Comparison of ENCODE assay signal across 9 mouse cellular contexts in the genomic region with DNA sequence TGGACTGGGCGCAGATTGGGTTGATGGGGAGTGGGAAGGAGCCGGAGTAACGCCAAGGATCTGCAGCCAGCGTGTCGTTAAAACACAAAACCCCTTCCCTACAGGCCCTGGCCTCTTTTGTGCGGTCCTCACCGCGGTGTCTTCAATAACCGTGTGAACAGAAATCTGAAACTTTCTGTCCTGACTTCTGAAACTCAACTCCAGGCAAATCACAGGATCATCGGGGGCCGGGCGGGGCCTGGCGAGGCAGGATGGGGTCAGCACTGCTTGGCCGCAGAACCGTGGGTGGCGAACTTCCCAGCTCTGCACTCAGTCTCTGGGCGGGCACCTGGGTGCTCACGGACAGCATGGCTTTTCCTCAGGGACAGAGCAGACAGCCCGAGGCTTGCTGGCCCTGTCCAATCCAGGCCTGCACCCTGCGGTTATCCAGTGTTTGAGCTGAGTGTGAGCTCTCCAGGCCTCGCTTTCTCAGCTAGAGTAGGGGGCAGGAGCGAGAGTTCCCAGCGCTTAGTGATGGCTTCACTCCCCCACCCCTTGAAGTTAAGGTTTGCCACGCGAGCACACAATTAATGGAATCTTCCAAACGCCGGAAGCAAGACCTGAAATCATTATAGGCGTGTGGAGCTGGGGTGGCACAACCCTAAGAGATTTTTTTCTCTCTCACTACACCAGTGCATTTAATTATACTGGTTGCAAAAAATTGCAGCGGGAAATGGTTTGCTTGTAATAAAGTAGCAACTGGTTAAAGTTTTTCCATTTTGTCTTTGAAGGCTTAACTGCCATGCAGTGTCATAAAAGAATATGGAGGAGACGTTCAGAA. TPM values are rescaled to one million over a fixed set of nuclear protein-coding genes. Genes with fewer than 3 reads are reported as not detected.
DNase-seq lines count a peak whose midpoint lies in the region; ATAC-seq and TF ChIP-seq lines count a peak whose summit lies in the region.
"Had no signal": no experiment of that assay in that cellular context is flagged by ENCODE, and none has a peak within 500 bp of the region (broad histone marks: within the 10 kb centered on the region; RNA-seq: fewer than 3 reads in every experiment).

No protein-coding gene starts in this region.

- H3K9me3 ChIP-seq in E14TG2a.4 (ENCODE audit: low read length): no peaks in the 10 kb centered on the region
- H3K9me3 ChIP-seq in embryonic facial prominence, embryonic 11.5 days (replicated peaks; ENCODE audit: control insufficient read depth, low read length): no peaks in the 10 kb centered on the region
- H3K9me3 ChIP-seq in hindbrain, embryonic 10.5 days: no peaks in the 10 kb centered on the region
- H3K9me3 ChIP-seq in limb, embryonic 13.5 days: no peaks in the 10 kb centered on the region
- no peaks in the 10 kb centered on the region for H3K9me3 ChIP-seq in neural tube, embryonic 11.5 days (ENCODE audit: control insufficient read depth, low read length)

- peak overlapping the region; percentile 85 for H3K4me3 ChIP-seq in E14TG2a.4 (replicated peaks; ENCODE audit: low read length)
- H3K4me3 ChIP-seq in embryonic facial prominence, embryonic 11.5 days (ENCODE audit: low read depth, low read length): peak overlapping the region; percentile 60
- peak overlapping the region; percentile 70 for H3K4me3 ChIP-seq in hindbrain, embryonic 10.5 days
- H3K4me3 ChIP-seq in limb, embryonic 13.5 days: peak overlapping the region; percentile 56
- H3K4me3 ChIP-seq in neural tube, embryonic 11.5 days (ENCODE audit: low read depth, low read length): peak overlapping the region; percentile 54
- H3K4me3 ChIP-seq: erythroblast, embryonic 14.5 days had no signal

- no peak for TF ChIP-seq CTCF in E14TG2a.4 (conservative IDR thresholded peaks at IDR 0.05; ENCODE audit: low read length)

- DNase-seq in adrenal gland, postnatal 10 days: peak; percentile 17
- DNase-seq in adrenal gland, postnatal 4 days (ENCODE audit: low spot score in 2 of 2): no peak
- peak; percentile 45 for DNase-seq in embryonic facial prominence, embryonic 11.5 days (ENCODE audit: low spot score)
- peak; percentile 67 for DNase-seq in hindbrain, embryonic 10.5 days (ENCODE audit: low spot score)
- peak; percentile 59 for DNase-seq in neural tube, embryonic 11.5 days (ENCODE audit: low spot score)
- DNase-seq in left cerebral cortex, postnatal 36 days (ENCODE audit: low spot score in 2 of 2): no peak

- H3K27me3 ChIP-seq in E14TG2a.4 (ENCODE audit: insufficient read depth, low read length): peaks cover 62% of the 10 kb centered on the region
- H3K27me3 ChIP-seq in embryonic facial prominence, embryonic 11.5 days (ENCODE audit: control insufficient read depth, insufficient read depth, low read length): peaks cover 8% of the 10 kb centered on the region; the same call in 1 of the 2 replicates
- H3K27me3 ChIP-seq in hindbrain, embryonic 10.5 days (ENCODE audit: insufficient read depth, poor library complexity, severe bottlenecking): peaks cover 61% of the 10 kb centered on the region
- H3K27me3 ChIP-seq in limb, embryonic 13.5 days: peaks cover 67% of the 10 kb centered on the region
- 0 out of 2 replicates have a peak, but pooled peaks cover 4% of the 10 kb centered on the region for H3K27me3 ChIP-seq in neural tube, embryonic 11.5 days (ENCODE audit: control insufficient read depth, insufficient read depth, low read length)

- 1% methylated on average over 30 of the region's 30 CpGs for WGBS in embryonic facial prominence, embryonic 11.5 days
- WGBS in hindbrain, embryonic 10.5 days: 2% methylated on average over 30 of the region's 30 CpGs
- WGBS in limb, embryonic 13.5 days: 3% methylated on average over 30 of the region's 30 CpGs
- WGBS in neural tube, embryonic 11.5 days: under 1% methylated on average over 30 of the region's 30 CpGs

- H3K4me2 ChIP-seq in embryonic facial prominence, embryonic 11.5 days (ENCODE audit: low read depth, low read length): peak overlapping the region; percentile 90
- peak overlapping the region; percentile 89 for H3K4me2 ChIP-seq in limb, embryonic 13.5 days (replicated peaks)
- H3K4me2 ChIP-seq in neural tube, embryonic 11.5 days (ENCODE audit: low read depth): peak overlapping the region; percentile 72

- peaks cover 30% of the 10 kb centered on the region for H3K4me1 ChIP-seq in E14TG2a.4 (replicated peaks; ENCODE audit: low read depth, low read length)
- peaks cover 6% of the 10 kb centered on the region; the same call in 1 of the 2 replicates for H3K4me1 ChIP-seq in embryonic facial prominence, embryonic 11.5 days (ENCODE audit: control insufficient read depth, insufficient read depth, low read length)
- peaks cover 32% of the 10 kb centered on the region for H3K4me1 ChIP-seq in hindbrain, embryonic 10.5 days (replicated peaks)
- H3K4me1 ChIP-seq in limb, embryonic 13.5 days: peaks cover 31% of the 10 kb centered on the region
- H3K4me1 ChIP-seq in neural tube, embryonic 11.5 days (ENCODE audit: control insufficient read depth, insufficient read depth, low read length): peaks cover 11% of the 10 kb centered on the region; the same call in 1 of the 2 replicates

- H3K27ac ChIP-seq in embryonic facial prominence, embryonic 11.5 days (replicated peaks; ENCODE audit: low read depth, low read length): 0 out of 2 replicates have a peak overlapping the region, but pooled peaks have one; percentile 22
- H3K27ac ChIP-seq in hindbrain, embryonic 10.5 days: peak overlapping the region; percentile 84
- no peak overlapping the region for H3K27ac ChIP-seq in limb, embryonic 13.5 days
- H3K27ac ChIP-seq in neural tube, embryonic 11.5 days (ENCODE audit: low read depth, low read length): peak overlapping the region; percentile 34; the same call in 1 of the 2 replicates

- H3K9ac ChIP-seq in embryonic facial prominence, embryonic 11.5 days (replicated peaks; ENCODE audit: low read length): peak overlapping the region; percentile 43
- peak overlapping the region; percentile 54 for H3K9ac ChIP-seq in limb, embryonic 13.5 days
- H3K9ac ChIP-seq in neural tube, embryonic 11.5 days (ENCODE audit: low read length): peak overlapping the region; percentile 46

- intact Hi-C loops in left cerebral cortex, postnatal 36 days (cut with DNase I): loop anchor here (5.0 kb wide), 1 partner anchor 453 kb away; no protein-coding TSS in a partner anchor

- ATAC-seq in embryonic facial prominence, embryonic 11.5 days (replicated peaks; ENCODE audit: insufficient number of reproducible peaks, low FRiP score, low TSS enrichment, low read depth): 0 out of 2 replicates have a peak, but pooled peaks have one; percentile 11
- no peak for ATAC-seq in limb, embryonic 13.5 days (ENCODE audit: low FRiP score, low read depth)
- ATAC-seq in neural tube, embryonic 11.5 days (ENCODE audit: insufficient read depth, low FRiP score, low TSS enrichment): 0 out of 2 replicates have a peak, but pooled peaks have one; percentile 3

- no peaks in the 10 kb centered on the region for H3K36me3 ChIP-seq in E14TG2a.4 (ENCODE audit: insufficient read depth, low read length)
- H3K36me3 ChIP-seq in embryonic facial prominence, embryonic 11.5 days (replicated peaks; ENCODE audit: control insufficient read depth, insufficient read depth, low read depth, low read length): no peaks in the 10 kb centered on the region
- no peaks in the 10 kb centered on the region for H3K36me3 ChIP-seq in hindbrain, embryonic 10.5 days
- no peaks in the 10 kb centered on the region for H3K36me3 ChIP-seq in limb, embryonic 13.5 days
- H3K36me3 ChIP-seq in neural tube, embryonic 11.5 days (ENCODE audit: control insufficient read depth, insufficient read depth, low read length): no peaks in the 10 kb centered on the region

RNA-seq across cellular contexts. Expression of a gene that starts 1.8 kb away (rescaled TPM):
- total RNA-seq in adrenal gland, postnatal 10 days (2021): 1 to 10 TPM; 2.8 to 3.4 TPM
- 1 to 10 TPM; 3.8 to 5.3 TPM for total RNA-seq in adrenal gland, postnatal 4 days (2021)
- polyA plus RNA-seq in embryonic facial prominence, embryonic 11.5 days (2014; fragmentation: Nextera tagmentation; extraction: Ambion mirVana): 6.6 and 7.1 TPM in 2 replicates
- polyA plus RNA-seq in hindbrain, embryonic 10.5 days (2016; fragmentation: Nextera tagmentation; extraction: Ambion mirVana): 4.4 and 6.0 TPM in 2 replicates
- 2.6 and 3.3 TPM in 2 replicates for polyA plus RNA-seq in limb, embryonic 13.5 days (2015; fragmentation: Nextera tagmentation; extraction: Ambion mirVana)
- 4.6 and 5.0 TPM in 2 replicates for polyA plus RNA-seq in neural tube, embryonic 11.5 days (2014; fragmentation: Nextera tagmentation; extraction: Ambion mirVana)
- total RNA-seq in left cerebral cortex, postnatal 36 days (2021): 1 to 10 TPM; 6.3 to 6.5 TPM

RNA-seq across cellular contexts. Expression of a gene that starts 41.3 kb away (rescaled TPM):
- 10 to 100 TPM; 33.4 to 42.0 TPM for total RNA-seq in adrenal gland, postnatal 10 days (2021)
- total RNA-seq in adrenal gland, postnatal 4 days (2021): 10 to 100 TPM; 47.9 to 49.3 TPM
- 9.7 and 10.3 TPM in 2 replicates for polyA plus RNA-seq in embryonic facial prominence, embryonic 11.5 days (2014; fragmentation: Nextera tagmentation; extraction: Ambion mirVana)
- 6.8 and 7.0 TPM in 2 replicates for polyA plus RNA-seq in hindbrain, embryonic 10.5 days (2016; fragmentation: Nextera tagmentation; extraction: Ambion mirVana)
- polyA plus RNA-seq in limb, embryonic 13.5 days (2015; fragmentation: Nextera tagmentation; extraction: Ambion mirVana): 8.3 and 10.3 TPM in 2 replicates
- 7.4 and 7.9 TPM in 2 replicates for polyA plus RNA-seq in neural tube, embryonic 11.5 days (2014; fragmentation: Nextera tagmentation; extraction: Ambion mirVana)
- total RNA-seq in left cerebral cortex, postnatal 36 days (2021): 100 to 1,000 TPM; 105 to 109 TPM

Comparison
In these comparisons a context has a peak if more than half of its experiments do, and no peak if none do; other contexts are left out.
1. DNase-seq: peak in adrenal gland, postnatal 10 days (single experiment), embryonic facial prominence, embryonic 11.5 days (single experiment), hindbrain, embryonic 10.5 days (single experiment) and neural tube, embryonic 11.5 days (single experiment); none in adrenal gland, postnatal 4 days (0 of 2) and left cerebral cortex, postnatal 36 days (0 of 2).
2. Peak in every context shown above with its lines, with median percentiles within 50 percentile points of each other: H3K4me3 ChIP-seq, H3K4me2 ChIP-seq and H3K9ac ChIP-seq.